Comparison of ENCODE assay signal across 9 mouse cellular contexts in the genomic region with DNA sequence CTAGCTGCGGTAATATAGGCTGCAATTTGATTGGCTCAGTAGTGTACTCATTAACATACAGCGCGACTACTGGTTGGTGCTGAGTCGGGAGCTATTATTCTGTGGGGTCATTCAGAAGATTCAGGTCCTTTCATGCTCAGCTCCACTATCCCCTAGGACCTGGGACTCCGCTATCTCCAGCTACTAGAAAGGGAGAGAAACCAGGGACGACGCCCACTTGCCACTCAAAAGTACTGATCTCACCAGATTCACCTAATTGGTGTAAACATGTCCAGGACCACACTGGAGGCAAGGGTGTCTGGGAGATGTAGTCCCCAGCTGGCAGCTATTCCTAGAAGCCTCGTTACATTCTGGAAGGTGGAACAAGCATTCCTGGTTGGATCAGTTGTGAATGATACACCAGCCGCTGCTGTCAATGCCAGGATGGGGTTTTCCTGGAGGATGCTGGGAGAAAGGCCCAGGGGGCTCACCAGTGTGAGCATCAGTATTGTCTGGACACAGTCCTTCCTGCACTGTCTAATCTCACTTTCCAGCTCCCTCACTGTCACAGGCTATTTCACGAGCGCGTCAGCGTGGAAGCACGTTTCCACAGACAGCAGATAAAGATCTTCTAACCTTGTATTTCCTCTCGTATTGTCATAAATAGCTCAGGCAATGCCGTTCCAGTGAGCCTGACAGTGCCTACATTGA.
DNase-seq lines count a peak whose midpoint lies in the region; ATAC-seq lines count a peak whose summit lies in the region.
"Had no signal": no experiment of that assay in that cellular context is flagged by ENCODE, and none has a peak within 500 bp of the region (broad histone marks: within the 10 kb centered on the region; RNA-seq: fewer than 3 reads in every experiment).

No protein-coding gene starts in this region.

- 0 out of 2 replicates have a peak, but pooled peaks cover 10% of the 10 kb centered on the region for H3K4me1 ChIP-seq in heart, embryonic 11.5 days (ENCODE audit: control insufficient read depth, insufficient read depth, low read length)
- H3K4me1 ChIP-seq in forebrain, embryonic 11.5 days (replicated peaks; ENCODE audit: control insufficient read depth, insufficient read depth, low read length), result no peaks in the 10 kb centered on the region; the same call in 1 of the 2 replicates
- H3K4me1 ChIP-seq in midbrain, embryonic 10.5 days, result peaks cover 21% of the 10 kb centered on the region

- intact Hi-C loops in heart, postnatal 10 days (cut with DNase I), result no loop called here

- H3K27me3 ChIP-seq in heart, embryonic 11.5 days (ENCODE audit: control insufficient read depth, insufficient read depth, low read length), result no peaks in the 10 kb centered on the region
- H3K27me3 ChIP-seq in forebrain, embryonic 11.5 days (ENCODE audit: control insufficient read depth, insufficient read depth, low read length), result no peaks in the 10 kb centered on the region
- H3K27me3 ChIP-seq in midbrain, embryonic 10.5 days (ENCODE audit: low read depth, poor library complexity, severe bottlenecking), result no peaks in the 10 kb centered on the region
- H3K27me3 ChIP-seq: limb, embryonic 13.5 days had no signal

- no peak overlapping the region for H3K27ac ChIP-seq in heart, embryonic 11.5 days (ENCODE audit: low read depth, low read length)
- no peak overlapping the region for H3K27ac ChIP-seq in forebrain, embryonic 11.5 days (ENCODE audit: low read depth, low read length)
- 0 out of 2 replicates have a peak overlapping the region, but pooled peaks have one; percentile 6 for H3K27ac ChIP-seq in midbrain, embryonic 10.5 days (replicated peaks)
- H3K27ac ChIP-seq: limb, embryonic 13.5 days had no signal

- no peak for DNase-seq in heart, postnatal 10 days
- DNase-seq in ES-CJ7 (ENCODE audit: low read depth, low spot score), result peak; percentile 15
- no peak for DNase-seq in forebrain, embryonic 11.5 days (ENCODE audit: low spot score)
- no peak for DNase-seq in midbrain, embryonic 10.5 days (ENCODE audit: low spot score)
- DNase-seq in right cerebral cortex, adult 2 months (ENCODE audit: low spot score in 2 of 2), result no peak
- no peak for DNase-seq in frontal cortex, postnatal 10 days (ENCODE audit: low spot score in 2 of 2)
- DNase-seq in thymus, postnatal 14 days, result no peak

- no peaks in the 10 kb centered on the region for H3K36me3 ChIP-seq in heart, embryonic 11.5 days (ENCODE audit: control insufficient read depth, insufficient read depth, low read length)
- H3K36me3 ChIP-seq in forebrain, embryonic 11.5 days (ENCODE audit: control insufficient read depth, insufficient read depth, low read length), result no peaks in the 10 kb centered on the region
- H3K36me3 ChIP-seq in midbrain, embryonic 10.5 days, result no peaks in the 10 kb centered on the region
- H3K36me3 ChIP-seq: limb, embryonic 13.5 days had no signal

- ATAC-seq in heart, embryonic 11.5 days (replicated peaks; ENCODE audit: insufficient number of reproducible peaks, low FRiP score, low TSS enrichment), result no peak
- ATAC-seq in forebrain, embryonic 11.5 days (replicated peaks; ENCODE audit: low FRiP score), result 0 out of 2 replicates have a peak, but pooled peaks have one; percentile 42

- H3K4me3 ChIP-seq in heart, embryonic 11.5 days (ENCODE audit: low read depth, low read length), result peak overlapping the region; percentile 20
- H3K4me3 ChIP-seq in forebrain, embryonic 11.5 days (ENCODE audit: low read depth, low read length), result no peak overlapping the region
- H3K4me3 ChIP-seq in midbrain, embryonic 10.5 days, result peak overlapping the region; percentile 34
- H3K4me3 ChIP-seq: limb, embryonic 13.5 days had no signal

- no peak overlapping the region for H3K9ac ChIP-seq in heart, embryonic 11.5 days (ENCODE audit: low read depth, low read length)
- H3K9ac ChIP-seq in forebrain, embryonic 11.5 days (ENCODE audit: low read length), result no peak overlapping the region
- H3K9ac ChIP-seq: limb, embryonic 13.5 days had no signal

- 45% methylated on average over 16 of the region's 16 CpGs for WGBS in heart, embryonic 11.5 days (ENCODE audit: insufficient replicate concordance)
- 59% methylated on average over 16 of the region's 16 CpGs for WGBS in forebrain, embryonic 11.5 days
- 60% methylated on average over 16 of the region's 16 CpGs for WGBS in midbrain, embryonic 10.5 days

- H3K9me3 ChIP-seq in heart, embryonic 11.5 days (replicated peaks; ENCODE audit: control insufficient read depth, low read length), result no peaks in the 10 kb centered on the region
- H3K9me3 ChIP-seq in forebrain, embryonic 11.5 days (ENCODE audit: control insufficient read depth, low read length), result no peaks in the 10 kb centered on the region
- no peaks in the 10 kb centered on the region for H3K9me3 ChIP-seq in midbrain, embryonic 10.5 days (replicated peaks)

- peak overlapping the region; percentile 31 for H3K4me2 ChIP-seq in heart, embryonic 11.5 days
- peak overlapping the region; percentile 29; the same call in 1 of the 2 replicates for H3K4me2 ChIP-seq in forebrain, embryonic 11.5 days (ENCODE audit: low read depth, low read length, severe bottlenecking)
